Mouse (Mus musculus): ENCODE results near the gene Fbrsl1.
A peak's percentile ranks its signal among the peaks of the same experiment; 100 is the strongest.

Fbrsl1 gene

GRCm38 (mm10) chr5:110354716-110355115 is 93.6 kb downstream of the Fbrsl1 start:
- peak; percentile 23 for DNase-seq

GRCm38 (mm10) chr5:110347006-110347405 is 101.3 kb downstream of the Fbrsl1 start:
- DNase-seq, result no peak

- DNase-seq, result no peak
Measured at GRCm38 (mm10) chr5:110345553-110345952, 102.8 kb downstream of the Fbrsl1 start.

GRCm38 (mm10) chr5:110344524-110344923 is 103.8 kb downstream of the Fbrsl1 start, which contains the start of gene Lrcol1:
Gene Lrcol1 (plus strand): TSS chr5:110344730.
- DNase-seq, result no peak

GRCm38 (mm10) chr5:110342648-110343284 is 105.5 kb downstream of the Fbrsl1 start, which contains the start of gene P2rx2:
Gene P2rx2 (minus strand): TSS chr5:110343212.
- DNase-seq, result peak; percentile 50

GRCm38 (mm10) chr5:110338792-110339191 is 109.5 kb downstream of the Fbrsl1 start:
- no peak for DNase-seq

- peak; percentile 28 for DNase-seq
Measured at GRCm38 (mm10) chr5:110330508-110330907, 117.8 kb downstream of the Fbrsl1 start.

GRCm38 (mm10) chr5:110313127-110313526 is 135.2 kb downstream of the Fbrsl1 start:
- no peak for DNase-seq
